Mouse (Mus musculus) heart, postnatal 0 days (tissue): ENCODE data around the gene Pomt2. TPM values are rescaled to one million over a fixed set of nuclear protein-coding genes. Genes with fewer than 3 reads are reported as not detected.

Experiments used
- ATAC-seq: fragments of 200-750 bp; cut with Nextera tagmentation; 2 replicates; pipeline ENCODE4 v1.8.0; 2017; ENCODE audit warnings: low read depth, moderate number of reproducible peaks, moderate library complexity; ENCODE audit not compliant: insufficient read depth
- DNase-seq: peaks from one replicate; pipeline ENCODE4 v3.0.0-alpha.2; 2016; ENCODE audit warnings: low spot score
- H3K27ac ChIP-seq: fragments of 300-500 bp; sonication (generic); 2 replicates; pipeline ENCODE4 v1.5.1; 2014; ENCODE audit warnings: low read depth, mild to moderate bottlenecking
- H3K27me3 ChIP-seq: fragments of 300-500 bp; sonication (generic); 2 replicates; pipeline ENCODE4 v1.6.1; 2014; ENCODE audit warnings: low read length, mixed read lengths; ENCODE audit not compliant: control insufficient read depth, insufficient read depth
- H3K36me3 ChIP-seq: fragments of 300-500 bp; sonication (generic); replicated peaks from 2 replicates; pipeline ENCODE4 v1.6.1; 2014; ENCODE audit warnings: low read length, mixed read lengths; ENCODE audit not compliant: control insufficient read depth, insufficient read depth
- H3K4me1 ChIP-seq: fragments of 300-500 bp; sonication (generic); 2 replicates; pipeline ENCODE4 v1.6.1; 2014; ENCODE audit warnings: antibody characterized with exemption; ENCODE audit not compliant: control insufficient read depth, insufficient read depth
- H3K4me2 ChIP-seq: fragments of 300-500 bp; sonication (generic); 2 replicates; pipeline ENCODE4 v1.6.1; 2014; ENCODE audit warnings: low read depth, mild to moderate bottlenecking, low read length, moderate library complexity
- H3K4me3 ChIP-seq: fragments of 300-500 bp; sonication (generic); 2 replicates; pipeline ENCODE4 v1.5.1; 2014; ENCODE audit warnings: low read depth, low read length
- H3K9ac ChIP-seq: fragments of 300-500 bp; sonication (generic); replicated peaks from 2 replicates; pipeline ENCODE4 v1.6.1; 2014; ENCODE audit warnings: low read depth, low read length, mixed read lengths
- H3K9me3 ChIP-seq: fragments of 300-500 bp; sonication (generic); replicated peaks from 2 replicates; pipeline ENCODE4 v1.6.1; 2016; ENCODE audit warnings: low read length; ENCODE audit not compliant: control insufficient read depth
- CTCF ChIP-seq: IDR thresholded peaks from 2 replicates; pipeline ENCODE4 v1.5.1; 2016; ENCODE audit warnings: antibody characterized with exemption, control low read depth, low read depth
- EP300 ChIP-seq: IDR thresholded peaks from 2 replicates; pipeline ENCODE4 v1.6.1; 2016; ENCODE audit warnings: antibody characterized with exemption, low read depth
- WGBS: fragments of 180-500 bp; shearing (Covaris S2); extraction: QIAGEN DNeasy Blood & Tissue Kit; methylation state at CpG from one replicate; pipeline ENCODE4 v1.1.7; 2014; 5-methylcytosine and 5-hydroxymethylcytosine counted together
- polyA plus RNA-seq: library from polyadenylated mRNA; unstranded; fragments of >200 nt; fragmentation: Nextera tagmentation; extraction: Ambion mirVana; gene quantifications from 2 replicates; pipeline ENCODE4 v1.2.1, GENCODE M21; 2015
- total RNA-seq: library from RNA; depleted of rRNA; stranded (reverse); fragments of >200 nt; gene quantifications from 2 replicates; pipeline ENCODE4 v1.2.3, GENCODE M21; 2014; ENCODE audit warnings: low replicate concordance; rRNA removed

Pomt2 gene
- 22.7 and 25.3 TPM in 2 replicates for total RNA-seq
- polyA plus RNA-seq: 6.5 and 7.7 TPM in 2 replicates

GRCm38 (mm10) chr12:87147395-87148089 is at the start of gene Pomt2:
Pomt2 (minus strand) TSS chr12:87147968.
- 0 out of 2 replicates have a peak, but pooled peaks cover 3% of the 10 kb centered on the region for H3K9me3 ChIP-seq
- ATAC-seq (peak; percentile 96), DNase-seq (peak; percentile 98)
- no peaks in the 10 kb centered on the region for H3K36me3 ChIP-seq
- peak within 1 kb of the TSS; percentile 76 for H3K27ac ChIP-seq
- WGBS: under 1% methylated on average over 61 of the region's 61 CpGs
- TF ChIP-seq EP300: 0 out of 2 replicates have a peak, but pooled peaks have one; percentile 32
- no peak for TF ChIP-seq CTCF
- peak within 1 kb of the TSS; percentile 77 for H3K4me2 ChIP-seq
- no peaks in the 10 kb centered on the region for H3K27me3 ChIP-seq
- peak within 1 kb of the TSS; percentile 65 for H3K9ac ChIP-seq
- peaks cover 9% of the 10 kb centered on the region for H3K4me1 ChIP-seq
- H3K4me3 ChIP-seq: peak within 1 kb of the TSS; percentile 94

DNA sequence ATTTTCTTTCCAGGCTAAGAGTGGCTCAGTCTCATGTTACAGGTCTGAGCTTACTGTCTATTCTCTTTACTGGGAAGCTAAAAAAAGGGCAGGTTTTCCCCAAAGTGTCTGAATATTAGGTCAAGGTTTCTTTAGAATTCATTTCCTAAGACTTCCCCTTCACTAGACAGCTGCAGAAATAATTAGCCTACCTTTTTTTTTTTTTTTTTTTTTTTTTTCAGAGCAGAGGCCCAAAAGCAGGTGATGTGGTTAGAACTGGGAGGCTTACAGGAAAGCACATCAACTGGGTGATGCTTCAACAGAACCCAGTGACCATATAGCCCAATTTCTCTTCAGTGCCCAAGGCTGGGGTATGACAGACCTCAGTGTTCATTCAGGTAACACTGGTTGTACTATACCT is 48.5 kb upstream of the Pomt2 start:
- no peaks in the 10 kb centered on the region for H3K27me3 ChIP-seq
- no peak overlapping the region for H3K4me3 ChIP-seq
- no peak overlapping the region for H3K9ac ChIP-seq
- no peaks in the 10 kb centered on the region for H3K9me3 ChIP-seq
- no peak overlapping the region for H3K27ac ChIP-seq
- no peak for ATAC-seq
- no peak for TF ChIP-seq EP300
- TF ChIP-seq CTCF: no peak
- H3K36me3 ChIP-seq: no peaks in the 10 kb centered on the region
- H3K4me1 ChIP-seq: no peaks in the 10 kb centered on the region; the same call in 1 of the 2 replicates
- H3K4me2 ChIP-seq: no peak overlapping the region
- no peak for DNase-seq

DNA sequence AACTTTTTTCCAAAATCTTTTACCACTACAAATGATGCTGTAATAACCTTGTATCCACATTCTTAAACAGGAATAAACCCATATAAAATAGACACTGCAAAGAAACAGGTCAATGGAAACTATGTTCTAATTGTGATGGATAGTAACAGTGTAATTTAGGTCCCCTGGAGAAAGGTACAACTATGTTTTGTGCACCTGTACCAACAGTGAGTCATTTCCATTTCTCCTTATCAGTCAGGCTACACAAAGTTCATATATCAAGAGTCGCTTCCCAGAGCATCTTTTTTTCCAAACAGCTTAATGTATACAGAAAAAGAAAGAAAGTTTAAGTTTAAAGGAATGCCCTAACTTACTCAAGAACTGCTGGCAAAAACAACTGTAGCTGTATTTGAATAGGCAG is 47.3 kb upstream of the Pomt2 start:
- no peak for TF ChIP-seq EP300
- TF ChIP-seq CTCF: no peak
- H3K27ac ChIP-seq: no peak overlapping the region
- no peak overlapping the region for H3K4me2 ChIP-seq
- no peak overlapping the region for H3K4me3 ChIP-seq
- no peaks in the 10 kb centered on the region; the same call in 1 of the 2 replicates for H3K4me1 ChIP-seq
- no peaks in the 10 kb centered on the region for H3K9me3 ChIP-seq
- H3K27me3 ChIP-seq: no peaks in the 10 kb centered on the region
- ATAC-seq: no peak
- no peak overlapping the region for H3K9ac ChIP-seq
- WGBS: 55% methylated on average over 1 of the region's 1 CpGs
- H3K36me3 ChIP-seq: no peaks in the 10 kb centered on the region
- no peak for DNase-seq

DNA sequence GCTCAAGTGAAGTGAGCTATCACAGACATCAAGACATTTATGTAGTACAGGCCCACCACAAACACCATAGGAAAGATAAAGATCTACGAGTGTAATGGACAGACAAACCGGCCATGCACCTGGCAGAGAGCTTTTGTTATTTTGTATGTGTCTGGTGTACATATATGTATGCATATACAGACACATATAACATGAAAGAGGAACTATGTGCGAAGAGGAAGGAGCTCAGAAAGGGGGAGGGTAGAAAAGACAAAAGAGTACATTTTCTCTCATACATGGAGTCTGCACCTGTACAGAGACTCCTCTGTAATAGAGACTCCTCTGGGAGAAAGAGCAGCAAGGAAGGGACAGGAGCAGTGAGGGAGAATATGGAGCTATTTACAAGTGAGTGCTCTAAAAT is 45.2 kb upstream of the Pomt2 start:
- Histone ChIP-seq H3K27ac (no peak overlapping the region), H3K9ac (no peak overlapping the region), H3K9me3 (no peaks in the 10 kb centered on the region), H3K27me3 (no peaks in the 10 kb centered on the region), H3K4me1 (no peaks in the 10 kb centered on the region), H3K4me3 (no peak overlapping the region), H3K4me2 (no peak overlapping the region), H3K36me3 (no peaks in the 10 kb centered on the region)
- DNase-seq (no peak), ATAC-seq (no peak)
- no peak for TF ChIP-seq CTCF
- TF ChIP-seq EP300: no peak
- 75% methylated on average over 3 of the region's 3 CpGs for WGBS

DNA sequence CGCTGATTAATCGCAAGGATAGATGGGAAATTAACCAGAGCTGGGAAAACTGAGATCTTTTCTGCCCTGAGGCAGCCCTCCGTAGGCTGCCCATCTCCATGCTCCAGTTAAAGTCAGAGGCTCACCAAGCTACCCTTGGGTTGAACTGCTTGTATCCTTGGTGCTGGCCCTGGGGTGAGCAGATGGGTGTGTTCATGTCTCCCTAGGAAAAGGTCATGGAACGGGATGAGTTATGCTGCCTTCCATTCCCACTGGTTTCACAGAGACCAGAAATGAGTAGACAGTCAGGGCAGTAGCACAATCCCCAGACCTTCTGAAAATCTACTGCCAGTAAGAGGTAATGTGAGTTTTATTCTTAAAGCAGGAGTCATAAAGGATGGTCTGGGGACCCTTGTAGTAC is 29.9 kb upstream of the Pomt2 start:
- no peak for ATAC-seq
- H3K9me3 ChIP-seq: no peaks in the 10 kb centered on the region

More for the DNA sequence above, 29.9 kb upstream of the Pomt2 start:
- no peak for DNase-seq
- Histone ChIP-seq H3K36me3 (peaks cover 5% of the 10 kb centered on the region; the same call in 1 of the 2 replicates), H3K4me2 (no peak overlapping the region), H3K9ac (no peak overlapping the region), H3K4me1 (no peaks in the 10 kb centered on the region), H3K4me3 (no peak overlapping the region), H3K27ac (no peak overlapping the region), H3K27me3 (no peaks in the 10 kb centered on the region)
- 89% methylated on average over 4 of the region's 4 CpGs for WGBS
- TF ChIP-seq EP300 (no peak), CTCF (no peak)
